Mouse (Mus musculus): Measurements from ENCODE around the gene Cox19. TPM values are rescaled to one million over a fixed set of nuclear protein-coding genes. Genes with fewer than 3 reads are reported as not detected.
"Not testable (repeated sequence)": the region's sequence is repeated elsewhere in the genome, so short reads cannot be mapped to it uniquely, and the experiment has no call there.

The Cox19 gene
- polyA plus RNA-seq, 1 experiment from 2014 or later, result 72.6 TPM

DNA sequence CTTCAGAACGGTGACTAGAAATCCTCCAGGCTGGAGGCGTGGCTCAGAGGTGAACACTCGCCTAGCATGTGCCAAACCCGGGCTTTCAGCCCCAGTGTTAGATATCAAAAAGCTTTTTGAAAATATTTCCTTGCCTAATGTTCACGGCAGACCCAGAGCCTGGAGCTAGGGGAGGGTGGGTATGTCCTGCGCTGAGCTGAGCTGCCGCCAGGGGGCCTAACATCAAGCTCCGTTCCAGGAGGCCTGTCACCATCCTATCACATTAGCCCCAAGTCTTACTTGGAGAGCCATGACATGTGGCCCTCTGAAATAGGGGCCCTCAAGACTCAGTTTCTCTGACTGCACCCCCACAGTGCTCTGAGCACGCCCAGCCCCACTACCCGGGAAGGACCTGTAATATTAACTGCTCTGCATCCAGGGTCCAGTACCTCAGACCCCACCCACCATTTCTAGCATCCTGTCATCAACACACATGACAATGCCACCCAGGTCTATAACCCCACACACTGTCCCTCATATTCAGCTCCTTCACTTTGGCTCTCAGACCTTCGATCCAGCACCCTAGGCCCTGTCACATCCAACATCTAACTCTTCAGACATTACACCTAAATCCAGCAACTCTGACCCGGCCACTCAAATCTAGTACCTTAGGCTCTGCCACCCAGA, 7.1 kb downstream of the Cox19 start:
- peak; percentile 63 for ATAC-seq (ENCODE audit: insufficient number of reproducible peaks, low FRiP score)
- Histone ChIP-seq H3K27ac (ENCODE audit: poor library complexity, severe bottlenecking) (0 out of 2 replicates have a peak overlapping the region, but pooled peaks have one; percentile 3), H3K36me3 (peaks cover 34% of the 10 kb centered on the region), H3K4me2 (peak overlapping the region; percentile 94), H3K27me3 (replicated peaks) (peaks cover 24% of the 10 kb centered on the region), H3K9ac (peak overlapping the region; percentile 85), H3K4me3 (peak overlapping the region; percentile 75), H3K4me1 (replicated peaks) (peaks cover 26% of the 10 kb centered on the region), H3K9me3 (replicated peaks) (no peaks in the 10 kb centered on the region)
- 4% methylated on average over 12 of the region's 12 CpGs for WGBS

DNA sequence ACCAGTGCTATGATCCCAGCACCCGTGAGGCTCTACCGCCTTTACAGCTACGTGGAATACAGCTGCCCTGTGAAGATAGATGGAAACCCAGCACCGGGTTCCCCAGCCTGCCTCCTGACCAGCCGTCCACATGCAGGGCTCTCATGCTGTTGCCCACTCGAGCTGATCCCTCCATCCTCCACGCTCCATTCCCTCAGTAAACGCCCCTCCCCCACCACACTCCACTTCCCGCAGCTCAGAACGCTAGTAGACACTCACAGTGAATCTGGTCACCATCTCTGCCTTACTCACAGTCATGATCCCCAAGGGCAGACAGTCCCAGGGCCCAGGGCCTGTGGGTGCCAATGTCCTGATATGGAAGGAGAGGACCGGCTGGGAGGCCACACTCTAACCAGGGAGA, 12.3 kb downstream of the Cox19 start:
- H3K9ac ChIP-seq, result 0 out of 2 replicates have a peak overlapping the region, but pooled peaks have one; percentile 27
- H3K4me3 ChIP-seq, result no peak overlapping the region
- H3K27ac ChIP-seq (ENCODE audit: poor library complexity, severe bottlenecking), result no peak overlapping the region
- H3K36me3 ChIP-seq, result peaks cover 71% of the 10 kb centered on the region
- no peak for ATAC-seq (ENCODE audit: insufficient number of reproducible peaks, low FRiP score)
- peaks cover 38% of the 10 kb centered on the region for H3K4me1 ChIP-seq (replicated peaks)
- WGBS, result 76% methylated on average over 11 of the region's 11 CpGs
- no peak overlapping the region for H3K4me2 ChIP-seq
- H3K27me3 ChIP-seq (replicated peaks), result peaks cover 9% of the 10 kb centered on the region; the same call in 1 of the 2 replicates
- no peaks in the 10 kb centered on the region for H3K9me3 ChIP-seq (replicated peaks)

DNA sequence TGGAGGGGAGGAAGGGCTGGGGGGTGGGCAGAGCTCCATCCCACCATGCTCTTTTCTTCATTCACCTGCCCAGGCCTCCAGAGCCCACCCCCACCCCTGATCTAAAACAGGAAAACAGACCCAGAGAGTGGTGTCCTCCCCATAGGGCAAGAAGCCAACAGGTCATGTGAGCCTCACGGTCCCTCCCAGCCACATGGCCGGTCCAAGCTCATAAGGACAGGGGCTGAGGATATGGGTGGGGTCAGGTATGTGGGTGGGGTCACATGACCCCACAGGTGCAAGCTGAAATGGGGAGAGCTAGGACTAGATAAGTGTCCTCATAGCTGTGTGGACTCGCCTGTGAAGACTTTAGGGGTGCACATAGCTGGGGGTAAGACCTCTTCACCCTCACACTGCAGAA, 12.8 kb downstream of the Cox19 start:
- Histone ChIP-seq H3K27me3 (replicated peaks) (peaks cover 9% of the 10 kb centered on the region; the same call in 1 of the 2 replicates), H3K4me1 (replicated peaks) (peaks cover 33% of the 10 kb centered on the region), H3K27ac (ENCODE audit: poor library complexity, severe bottlenecking) (peak overlapping the region; percentile 90), H3K36me3 (peaks cover 71% of the 10 kb centered on the region), H3K9me3 (replicated peaks) (no peaks in the 10 kb centered on the region), H3K4me2 (peak overlapping the region; percentile 46), H3K9ac (peak overlapping the region; percentile 52), H3K4me3 (no peak overlapping the region)
- 50% methylated on average over 3 of the region's 3 CpGs for WGBS
- ATAC-seq (ENCODE audit: insufficient number of reproducible peaks, low FRiP score), result peak; percentile 30; the same call in 1 of the 2 replicates

DNA sequence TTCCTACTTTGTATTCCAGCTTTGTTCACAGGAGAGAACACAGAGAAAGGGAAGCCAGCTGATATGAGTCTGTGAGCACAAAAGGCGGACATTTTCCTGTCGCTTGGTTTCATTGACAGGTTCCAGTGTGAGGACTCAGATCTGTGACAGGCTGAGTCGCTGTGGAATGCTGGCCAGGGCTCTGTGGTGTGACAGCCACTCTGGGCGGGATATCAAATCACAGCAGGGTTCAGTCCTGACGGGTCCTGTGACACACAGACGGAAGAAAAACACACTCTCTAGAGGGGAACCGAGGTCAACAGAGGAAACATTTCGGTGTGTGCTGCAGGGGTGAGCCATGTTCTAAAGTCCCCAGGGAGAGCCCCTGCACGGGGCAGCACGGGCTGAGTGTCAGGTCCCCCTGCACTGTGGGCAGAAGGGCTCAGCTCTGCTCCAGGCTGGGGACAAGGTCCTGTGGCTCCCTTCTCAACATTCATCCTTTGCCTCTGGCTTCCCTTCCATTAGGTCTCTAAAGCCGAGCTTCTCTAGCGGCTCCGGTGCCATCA, 13.3 kb downstream of the Cox19 start:
- peak overlapping the region; percentile 46 for H3K4me2 ChIP-seq
- peak overlapping the region; percentile 90 for H3K27ac ChIP-seq (ENCODE audit: poor library complexity, severe bottlenecking)

DNA sequence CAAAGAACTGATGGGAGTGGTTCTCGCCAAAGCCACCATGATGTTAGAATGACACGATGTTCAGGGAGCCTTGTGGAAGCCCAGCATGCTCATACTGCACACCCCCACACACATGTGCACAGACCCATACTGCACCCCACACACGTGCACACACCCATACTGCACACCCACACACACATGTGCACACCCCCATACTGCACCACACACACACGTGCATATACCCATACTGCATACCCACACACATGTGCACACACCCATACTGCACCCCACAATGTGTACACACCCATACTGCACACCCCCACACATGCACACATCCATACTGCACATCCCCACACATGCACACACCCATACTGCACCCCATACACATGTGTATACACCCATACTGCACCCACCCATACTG, 15.6 kb downstream of the Cox19 start:
- Histone ChIP-seq H3K4me3 (no peak overlapping the region), H3K9me3 (replicated peaks) (no peaks in the 10 kb centered on the region), H3K36me3 (peaks cover 52% of the 10 kb centered on the region), H3K27me3 (replicated peaks) (peaks cover 18% of the 10 kb centered on the region; the same call in 1 of the 2 replicates), H3K4me2 (no peak overlapping the region), H3K9ac (no peak overlapping the region), H3K27ac (ENCODE audit: poor library complexity, severe bottlenecking) (no peak overlapping the region), H3K4me1 (replicated peaks) (peaks cover 45% of the 10 kb centered on the region)
- no peak for ATAC-seq (ENCODE audit: insufficient number of reproducible peaks, low FRiP score)
- WGBS, result 95% methylated on average over 4 of the region's 4 CpGs

More for the DNA sequence above, 13.3 kb downstream of the Cox19 start:
- Histone ChIP-seq H3K36me3 (peaks cover 71% of the 10 kb centered on the region), H3K27me3 (replicated peaks) (peaks cover 9% of the 10 kb centered on the region; the same call in 1 of the 2 replicates), H3K4me3 (no peak overlapping the region), H3K9ac (peak overlapping the region; percentile 52), H3K9me3 (replicated peaks) (no peaks in the 10 kb centered on the region), H3K4me1 (replicated peaks) (peaks cover 34% of the 10 kb centered on the region)
- WGBS, result 28% methylated on average over 13 of the region's 13 CpGs
- peak; percentile 68 for ATAC-seq (ENCODE audit: insufficient number of reproducible peaks, low FRiP score)

DNA sequence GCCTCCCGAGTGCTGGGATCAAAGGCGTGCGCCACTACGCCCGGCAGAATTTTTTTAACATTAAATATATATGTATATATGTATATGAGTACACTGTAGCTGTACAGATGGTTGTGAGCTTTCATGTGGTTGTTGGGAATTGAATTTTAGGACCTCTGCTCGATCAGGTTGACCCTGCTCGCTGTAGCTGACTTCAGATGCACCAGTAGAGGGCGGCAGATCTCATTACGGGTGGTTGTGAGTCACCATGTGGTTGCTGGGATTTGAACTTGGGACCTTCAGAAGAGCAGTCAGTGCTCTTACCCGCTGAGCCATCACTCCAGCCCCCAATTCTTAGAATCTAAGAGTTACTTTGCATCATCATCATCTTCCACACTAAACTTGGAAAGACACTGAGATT, 16.8 kb downstream of the Cox19 start:
- not testable (repeated sequence) for H3K4me2 ChIP-seq; H3K4me3 ChIP-seq; ATAC-seq (ENCODE audit: insufficient number of reproducible peaks, low FRiP score); H3K27ac ChIP-seq (ENCODE audit: poor library complexity, severe bottlenecking); H3K9ac ChIP-seq; H3K9me3 ChIP-seq (replicated peaks)
- peaks cover 38% of the 10 kb centered on the region for H3K4me1 ChIP-seq (replicated peaks)
- 85% methylated on average over 10 of the region's 10 CpGs for WGBS
- H3K36me3 ChIP-seq, result peaks cover 40% of the 10 kb centered on the region
- H3K27me3 ChIP-seq (replicated peaks), result peaks cover 29% of the 10 kb centered on the region

DNA sequence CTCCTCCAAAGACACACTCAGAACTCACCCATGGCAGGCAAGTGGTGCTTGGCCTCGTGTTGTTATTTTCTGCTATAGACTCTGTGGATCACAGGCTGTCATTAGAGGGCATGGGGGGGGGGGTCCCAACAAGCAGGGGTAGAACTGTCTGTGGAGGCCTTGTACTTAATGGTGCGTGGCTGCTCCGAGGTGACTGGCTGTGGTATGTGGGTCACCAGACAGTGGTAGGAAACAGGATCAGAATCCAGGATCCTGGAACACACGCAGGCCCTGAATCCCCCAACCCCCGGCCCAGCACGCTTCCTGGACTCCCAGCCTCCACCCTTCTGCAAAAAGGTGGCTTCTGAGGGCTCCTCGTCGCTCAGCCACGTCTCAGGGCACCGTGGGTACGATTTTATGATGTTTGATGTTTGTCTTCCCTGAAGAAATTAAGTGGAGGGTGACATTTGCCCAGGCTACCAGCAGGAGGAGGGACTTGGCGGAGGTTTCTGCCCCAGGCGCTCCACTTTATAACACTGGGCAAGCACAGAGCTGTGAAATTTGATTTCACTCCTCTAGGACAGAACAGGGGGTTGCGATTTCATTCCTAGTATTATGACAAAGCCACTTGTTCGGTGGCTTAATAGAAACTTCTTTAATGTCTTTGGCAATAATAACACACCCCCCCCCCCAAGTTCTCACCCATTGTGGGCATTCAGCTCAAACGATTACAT, 17.8 kb downstream of the Cox19 start:
- no peak for ATAC-seq (ENCODE audit: insufficient number of reproducible peaks, low FRiP score)
- Histone ChIP-seq H3K9me3 (replicated peaks) (no peaks in the 10 kb centered on the region), H3K4me3 (no peak overlapping the region), H3K27me3 (replicated peaks) (peaks cover 38% of the 10 kb centered on the region), H3K9ac (no peak overlapping the region), H3K27ac (ENCODE audit: poor library complexity, severe bottlenecking) (no peak overlapping the region), H3K36me3 (peaks cover 31% of the 10 kb centered on the region), H3K4me1 (replicated peaks) (peaks cover 29% of the 10 kb centered on the region), H3K4me2 (no peak overlapping the region)
- WGBS, result 89% methylated on average over 16 of the region's 16 CpGs

DNA sequence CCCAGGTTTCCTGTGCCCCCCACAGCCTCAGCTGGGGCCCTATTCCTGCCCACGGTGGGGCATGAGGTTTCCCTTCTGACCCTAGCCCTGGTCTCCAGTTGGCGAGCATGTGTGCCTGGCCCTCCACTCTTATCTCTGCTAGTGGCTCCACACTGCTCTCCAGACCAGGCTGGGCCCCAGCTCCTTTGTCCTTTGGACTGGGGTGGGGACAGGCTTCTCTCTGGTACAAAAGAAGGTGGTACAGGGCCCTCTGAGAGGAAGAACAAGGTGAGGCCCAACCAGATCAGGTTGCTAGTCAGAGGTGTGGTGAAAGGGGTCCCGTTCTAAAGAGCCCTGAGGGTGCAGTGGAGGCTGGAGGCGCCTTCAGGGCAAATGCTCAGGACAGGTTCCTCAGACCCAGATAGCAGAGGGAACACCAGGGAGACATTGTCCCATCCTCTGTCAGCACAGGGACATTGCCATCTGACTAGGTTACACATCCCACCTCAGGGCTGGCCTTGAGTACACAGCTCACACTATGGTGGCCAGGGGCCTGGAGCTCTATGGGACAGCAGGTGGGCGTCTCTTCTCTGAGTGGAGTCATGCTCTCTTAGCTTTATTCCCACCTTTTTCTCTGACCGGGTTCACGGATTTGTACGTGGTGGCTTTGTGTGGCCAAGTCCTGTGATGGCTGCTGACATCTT, 18.5 kb downstream of the Cox19 start:
- Histone ChIP-seq H3K4me2 (no peak overlapping the region), H3K9ac (no peak overlapping the region; the same call in 1 of the 2 replicates), H3K4me1 (replicated peaks) (peaks cover 22% of the 10 kb centered on the region), H3K27me3 (replicated peaks) (peaks cover 43% of the 10 kb centered on the region), H3K4me3 (no peak overlapping the region), H3K27ac (ENCODE audit: poor library complexity, severe bottlenecking) (no peak overlapping the region), H3K36me3 (peaks cover 27% of the 10 kb centered on the region), H3K9me3 (replicated peaks) (no peaks in the 10 kb centered on the region)
- ATAC-seq (ENCODE audit: insufficient number of reproducible peaks, low FRiP score), result no peak
- 69% methylated on average over 8 of the region's 8 CpGs for WGBS

DNA sequence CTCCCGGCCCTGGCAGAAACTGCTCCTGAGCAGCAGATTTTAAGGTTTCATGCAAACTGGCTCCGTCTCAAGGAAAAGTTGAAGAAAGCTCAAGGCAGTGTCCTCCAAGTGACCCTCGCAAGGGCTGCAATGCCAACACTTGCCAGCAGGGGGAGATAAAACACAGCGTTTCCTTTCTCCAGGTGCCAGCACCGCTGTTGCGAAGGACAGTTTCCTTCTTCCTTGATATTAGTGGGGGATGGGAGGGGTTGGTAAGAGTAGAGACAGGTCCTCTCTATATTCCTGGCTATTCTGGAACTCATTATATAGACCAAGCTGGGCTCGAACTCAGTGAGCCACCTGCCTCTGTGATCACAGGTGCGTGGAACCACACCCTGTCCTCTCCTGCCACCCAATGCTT, 19.5 kb downstream of the Cox19 start:
- ATAC-seq (ENCODE audit: insufficient number of reproducible peaks, low FRiP score), result no peak
- H3K4me2 ChIP-seq, result no peak overlapping the region

DNA sequence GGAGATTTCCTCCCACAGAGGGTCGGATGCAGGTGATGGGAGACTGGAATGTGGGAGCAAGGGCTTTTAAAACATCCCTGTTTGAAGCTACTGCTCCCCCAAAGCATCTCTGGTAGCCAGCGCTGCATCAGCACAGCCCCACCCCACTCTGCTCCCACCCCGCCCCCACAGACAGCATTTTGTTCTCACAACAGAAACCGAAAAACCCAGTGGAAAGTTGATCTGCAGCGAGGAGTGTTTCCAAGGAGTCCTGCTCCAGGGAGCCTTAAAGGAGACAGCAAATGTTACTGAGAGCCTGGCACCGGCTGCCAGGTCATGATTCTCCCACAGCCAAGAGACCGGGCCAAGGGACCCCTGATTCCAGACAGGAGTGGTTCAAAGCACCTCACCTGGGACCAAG, 20.5 kb downstream of the Cox19 start:
- WGBS, result 71% methylated on average over 7 of the region's 7 CpGs
- Histone ChIP-seq H3K4me1 (replicated peaks) (peaks cover 12% of the 10 kb centered on the region), H3K9ac (no peak overlapping the region), H3K27ac (ENCODE audit: poor library complexity, severe bottlenecking) (no peak overlapping the region), H3K36me3 (peaks cover 13% of the 10 kb centered on the region; the same call in 1 of the 2 replicates), H3K4me3 (no peak overlapping the region), H3K4me2 (no peak overlapping the region), H3K27me3 (replicated peaks) (peaks cover 59% of the 10 kb centered on the region), H3K9me3 (replicated peaks) (no peaks in the 10 kb centered on the region)
- no peak for ATAC-seq (ENCODE audit: insufficient number of reproducible peaks, low FRiP score)

More for the DNA sequence above, 19.5 kb downstream of the Cox19 start:
- H3K36me3 ChIP-seq, result peaks cover 23% of the 10 kb centered on the region; the same call in 1 of the 2 replicates
- H3K9me3 ChIP-seq (replicated peaks), result no peaks in the 10 kb centered on the region
- 19% methylated on average over 8 of the region's 8 CpGs for WGBS
- H3K27ac ChIP-seq (ENCODE audit: poor library complexity, severe bottlenecking), result no peak overlapping the region
- peaks cover 53% of the 10 kb centered on the region for H3K27me3 ChIP-seq (replicated peaks)
- H3K4me1 ChIP-seq (replicated peaks), result peaks cover 12% of the 10 kb centered on the region
- no peak overlapping the region for H3K4me3 ChIP-seq
- no peak overlapping the region for H3K9ac ChIP-seq

DNA sequence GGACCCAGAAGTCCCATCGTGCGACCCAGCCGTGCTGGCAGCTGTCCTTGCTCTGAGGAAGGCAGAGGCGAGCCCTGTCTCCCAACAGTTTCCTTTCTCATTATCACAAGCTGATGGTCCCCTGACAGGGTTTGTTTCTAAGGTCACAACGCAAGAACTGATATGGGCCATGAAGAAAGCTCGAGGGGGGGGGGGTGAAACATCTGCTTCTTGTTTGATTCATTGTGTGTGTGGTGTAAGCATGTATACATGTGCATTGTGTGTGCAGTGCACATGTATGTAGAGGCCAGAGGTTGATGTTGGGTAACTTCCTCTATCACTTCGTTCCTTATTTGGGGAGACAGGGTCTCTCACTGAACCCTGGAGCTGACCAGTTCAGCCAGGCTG, 23.6 kb downstream of the Cox19 start:
- H3K9me3 ChIP-seq (replicated peaks), result no peaks in the 10 kb centered on the region
- no peaks in the 10 kb centered on the region for H3K36me3 ChIP-seq
- H3K9ac ChIP-seq, result no peak overlapping the region
- peaks cover 29% of the 10 kb centered on the region for H3K4me1 ChIP-seq (replicated peaks)
- peaks cover 82% of the 10 kb centered on the region for H3K27me3 ChIP-seq (replicated peaks)
- WGBS, result 51% methylated on average over 7 of the region's 7 CpGs
- H3K4me3 ChIP-seq, result no peak overlapping the region
- H3K4me2 ChIP-seq, result no peak overlapping the region
- no peak for ATAC-seq (ENCODE audit: insufficient number of reproducible peaks, low FRiP score)
- no peak overlapping the region for H3K27ac ChIP-seq (ENCODE audit: poor library complexity, severe bottlenecking)

Data from heart, embryonic 12.5 days (tissue).